Mouse (Mus musculus): ENCODE results near the gene Ubac2. TPM values are rescaled to one million over a fixed set of nuclear protein-coding genes. Genes with fewer than 3 reads are reported as not detected.

Gene Ubac2
- total RNA-seq, 2 experiments from 2014 or later, result 6.4 to 8.4 TPM

GRCm38 (mm10) chr14:121992395-121993280 is 114.2 kb downstream of the Ubac2 start:
- ATAC-seq (replicated peaks; ENCODE audit: low FRiP score, poor library complexity, severe bottlenecking), result no peak

DNA sequence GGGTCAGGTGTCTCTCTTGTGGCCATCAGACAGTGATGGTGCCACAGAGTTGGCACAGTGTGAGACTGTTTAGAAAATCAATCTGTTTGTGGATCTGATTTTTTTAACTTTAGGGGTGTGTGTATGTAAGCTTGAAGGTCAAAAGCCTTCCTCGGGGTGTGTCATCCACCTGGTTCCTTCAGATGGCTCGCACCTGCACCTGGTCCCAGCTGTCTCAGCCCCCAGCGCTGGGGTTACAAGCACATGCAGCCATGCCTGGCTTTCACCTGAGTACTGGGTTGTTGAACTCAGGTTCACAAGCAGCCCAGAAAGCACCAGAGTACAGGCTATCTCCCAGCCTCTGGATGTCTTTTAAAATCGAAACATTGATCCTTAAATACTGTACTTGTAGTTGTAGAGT is 115.2 kb downstream of the Ubac2 start:
- ATAC-seq (replicated peaks; ENCODE audit: low FRiP score, poor library complexity, severe bottlenecking), result no peak

DNA sequence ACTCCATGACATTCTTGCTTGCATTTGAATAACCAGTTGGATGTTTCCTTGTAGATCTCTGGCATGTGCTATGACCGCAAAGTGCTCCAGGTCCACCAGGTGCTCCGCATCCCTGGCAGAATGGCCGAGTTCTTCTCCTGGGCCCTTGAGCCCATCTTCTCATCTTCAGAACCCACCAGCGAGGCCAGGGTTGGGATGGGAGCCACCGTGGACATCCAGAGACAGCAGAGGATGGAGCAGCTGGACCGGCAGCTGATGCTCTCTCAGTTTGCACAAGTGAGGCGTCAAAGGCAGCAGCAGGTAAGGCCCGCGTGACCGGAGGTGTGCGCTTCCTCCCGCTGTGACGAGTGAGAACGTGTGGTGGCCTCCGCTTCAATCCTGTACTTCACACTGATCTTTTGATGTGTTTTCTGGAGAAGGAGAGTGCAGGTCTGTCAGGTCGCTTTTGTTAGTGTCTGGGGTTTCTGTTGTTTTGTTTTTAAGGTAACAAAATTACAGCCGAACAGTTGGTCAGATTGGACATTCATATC is 115.8 kb downstream of the Ubac2 start:
- no peak for ATAC-seq (replicated peaks; ENCODE audit: low FRiP score, poor library complexity, severe bottlenecking)

DNA sequence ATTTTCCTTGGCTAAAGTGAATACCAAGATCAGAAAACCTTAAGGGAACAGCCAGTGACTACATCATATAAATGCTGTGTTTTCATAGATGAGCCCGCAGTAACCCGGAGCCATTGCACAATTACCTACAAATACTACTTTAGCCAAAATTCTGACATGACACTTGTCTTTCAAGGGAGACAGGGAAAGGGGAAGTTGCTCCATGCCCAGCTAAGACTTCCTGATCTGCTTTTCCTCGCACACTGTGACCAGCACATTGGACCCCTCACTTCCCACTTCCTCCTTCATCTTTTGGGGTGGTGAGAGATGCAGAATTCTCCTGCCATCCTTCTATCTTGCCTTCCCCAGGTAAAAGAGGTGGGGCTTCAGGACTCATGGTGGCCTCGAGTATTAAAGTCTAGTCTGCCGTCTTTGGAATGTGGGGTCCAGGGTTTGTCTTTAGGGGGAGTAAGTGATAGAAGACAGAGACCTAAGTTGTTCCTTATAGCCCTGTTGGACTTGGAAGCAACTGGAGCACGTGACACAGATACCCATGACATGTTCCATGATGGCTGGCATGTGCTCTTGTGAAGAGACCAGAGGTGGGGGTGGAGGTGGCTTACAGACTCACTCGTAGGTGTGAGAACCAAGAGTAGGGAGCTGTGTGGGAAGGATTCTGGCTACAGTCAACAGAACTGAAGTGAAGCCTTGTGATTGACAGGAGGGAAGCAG is 116.6 kb downstream of the Ubac2 start:
- ATAC-seq (replicated peaks; ENCODE audit: low FRiP score, poor library complexity, severe bottlenecking), result no peak

- ATAC-seq (replicated peaks; ENCODE audit: low FRiP score, poor library complexity, severe bottlenecking), result no peak
Observed at GRCm38 (mm10) chr14:121995557-121995870, 117.1 kb downstream of the Ubac2 start.

- no peak for ATAC-seq (replicated peaks; ENCODE audit: low FRiP score, poor library complexity, severe bottlenecking)
Observed at GRCm38 (mm10) chr14:121996786-121997185, 118.4 kb downstream of the Ubac2 start.

- ATAC-seq (replicated peaks; ENCODE audit: low FRiP score, poor library complexity, severe bottlenecking), result no peak
Observed at GRCm38 (mm10) chr14:121999455-121999854, 121.0 kb downstream of the Ubac2 start.

GRCm38 (mm10) chr14:122000346-122001105 is 122.1 kb downstream of the Ubac2 start:
- ATAC-seq (replicated peaks; ENCODE audit: low FRiP score, poor library complexity, severe bottlenecking), result no peak

DNA sequence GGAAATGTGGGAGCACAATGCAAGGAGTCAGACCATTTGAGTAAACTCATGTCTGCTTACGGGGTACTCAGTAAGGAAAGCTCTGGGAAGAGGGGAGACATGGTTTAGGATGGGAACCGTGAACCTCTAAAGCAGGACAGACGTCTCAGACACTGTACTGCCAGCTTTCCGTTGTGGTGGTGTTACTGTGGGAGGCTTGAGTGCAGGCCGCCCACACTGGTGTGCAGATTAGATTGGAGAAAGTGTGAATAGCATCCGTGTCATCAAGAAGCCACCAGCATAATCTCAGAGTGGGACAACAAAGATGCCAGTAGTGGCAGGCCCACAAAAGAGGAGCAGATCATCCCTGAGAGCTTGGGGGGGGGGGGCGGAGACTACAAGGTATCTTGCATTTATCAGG is 123.8 kb downstream of the Ubac2 start:
- no peak for ATAC-seq (replicated peaks; ENCODE audit: low FRiP score, poor library complexity, severe bottlenecking)

DNA sequence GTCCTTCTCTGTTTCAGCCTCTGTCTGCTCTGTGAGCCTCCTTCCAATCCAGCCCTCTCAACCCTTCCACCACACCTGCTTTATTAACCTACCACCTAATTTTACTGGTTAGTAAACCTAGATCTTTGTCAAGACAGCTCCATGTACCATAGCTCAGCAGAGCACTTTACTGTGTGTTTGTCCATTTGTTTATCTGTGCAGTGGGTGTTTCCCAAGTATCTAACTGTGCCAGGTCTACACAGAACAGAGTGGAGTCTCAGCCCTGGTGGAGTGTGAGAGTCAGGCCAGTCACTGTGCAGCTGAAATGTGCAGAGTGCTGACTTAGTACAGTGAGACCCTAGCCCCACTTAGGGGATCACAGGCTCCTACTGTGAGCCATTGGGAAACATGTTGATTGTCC is 125.4 kb downstream of the Ubac2 start:
- ATAC-seq (replicated peaks; ENCODE audit: low FRiP score, poor library complexity, severe bottlenecking), result no peak

DNA sequence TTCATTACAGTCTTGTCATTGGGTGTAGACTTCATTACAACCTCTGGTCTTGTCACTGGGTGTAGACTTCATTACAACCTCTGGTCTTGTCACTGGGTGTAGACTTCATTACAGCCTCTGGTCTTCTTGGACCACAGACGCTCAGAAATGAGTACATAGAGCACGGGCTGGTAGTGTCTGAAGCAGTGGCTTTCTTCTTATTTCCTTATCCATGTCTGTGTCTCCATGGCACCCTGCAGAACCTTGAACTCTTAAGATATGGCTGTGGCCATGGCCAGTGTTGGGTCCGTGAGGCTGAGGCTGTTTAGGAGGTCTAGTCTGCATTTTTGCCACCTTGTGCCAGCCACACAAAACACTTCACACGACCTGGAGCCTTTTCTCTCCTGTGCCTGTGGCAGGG is 129.8 kb downstream of the Ubac2 start:
- no peak for ATAC-seq (replicated peaks; ENCODE audit: low FRiP score, poor library complexity, severe bottlenecking)

- no peak for ATAC-seq (replicated peaks; ENCODE audit: low FRiP score, poor library complexity, severe bottlenecking)
Observed at GRCm38 (mm10) chr14:122009502-122009901, 131.1 kb downstream of the Ubac2 start.

DNA sequence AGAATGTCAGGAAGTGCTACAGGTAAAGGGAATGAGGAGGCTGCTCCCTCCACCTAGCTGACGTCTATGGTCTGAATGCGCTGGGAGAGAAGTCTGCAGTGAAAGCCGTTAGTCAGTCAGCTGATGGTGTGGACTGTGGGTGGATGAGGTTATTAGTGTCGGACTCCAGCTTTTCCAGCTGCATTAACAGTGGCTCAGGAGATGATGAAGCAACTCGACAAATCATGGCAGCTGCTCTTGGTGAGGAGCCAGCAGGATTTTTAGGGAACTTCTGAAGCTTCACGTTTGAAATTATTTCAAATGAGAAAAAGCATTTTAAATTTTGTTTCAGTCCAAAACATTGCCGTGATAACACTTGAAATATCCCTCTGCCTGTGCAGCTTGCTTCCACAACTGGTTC is 131.9 kb downstream of the Ubac2 start:
- ATAC-seq (replicated peaks; ENCODE audit: low FRiP score, poor library complexity, severe bottlenecking), result no peak

DNA sequence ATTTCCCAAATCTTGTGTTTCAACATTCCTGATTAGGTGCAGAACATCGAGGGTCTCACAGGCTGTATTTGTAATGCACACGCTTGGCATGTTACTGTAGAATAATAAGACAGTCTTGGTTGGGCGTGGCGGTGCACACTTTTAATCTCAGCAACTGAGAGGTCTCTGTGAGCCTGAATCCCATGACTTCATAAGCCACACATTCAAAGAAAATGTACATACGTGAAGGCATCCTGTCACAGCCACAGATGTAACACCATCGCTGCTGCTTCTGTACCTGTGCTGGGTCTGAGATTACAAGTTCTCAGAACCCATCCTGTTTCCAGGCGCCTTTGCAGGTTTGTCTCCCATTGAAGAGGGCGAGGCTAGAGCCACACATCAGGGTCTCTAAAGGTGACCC is 133.3 kb downstream of the Ubac2 start:
- no peak for ATAC-seq (replicated peaks; ENCODE audit: low FRiP score, poor library complexity, severe bottlenecking)

GRCm38 (mm10) chr14:122012193-122012592 is 133.8 kb downstream of the Ubac2 start:
- no peak for ATAC-seq (replicated peaks; ENCODE audit: low FRiP score, poor library complexity, severe bottlenecking)

DNA sequence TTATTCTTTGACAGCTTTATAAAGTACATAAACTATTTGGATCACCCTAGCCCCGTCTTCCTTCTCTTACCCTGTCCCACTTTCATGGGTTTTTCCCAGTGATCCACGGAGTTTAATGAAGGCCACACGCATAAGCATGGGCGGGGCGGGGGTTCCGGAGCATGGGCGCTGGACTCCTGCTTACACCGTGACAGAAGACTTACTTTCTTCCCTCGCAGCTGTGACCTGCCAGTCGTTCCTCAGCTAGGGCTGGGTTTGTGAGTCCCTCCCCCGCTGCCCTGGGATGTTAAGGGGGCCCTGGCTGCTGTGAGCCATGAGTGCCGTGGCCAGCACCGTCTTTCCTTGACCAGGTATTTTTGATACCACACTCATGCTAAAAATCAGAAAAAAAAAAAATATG is 134.4 kb downstream of the Ubac2 start:
- no peak for ATAC-seq (replicated peaks; ENCODE audit: low FRiP score, poor library complexity, severe bottlenecking)

GRCm38 (mm10) chr14:122013417-122013951 is 135.1 kb downstream of the Ubac2 start:
- no peak for ATAC-seq (replicated peaks; ENCODE audit: low FRiP score, poor library complexity, severe bottlenecking)

DNA sequence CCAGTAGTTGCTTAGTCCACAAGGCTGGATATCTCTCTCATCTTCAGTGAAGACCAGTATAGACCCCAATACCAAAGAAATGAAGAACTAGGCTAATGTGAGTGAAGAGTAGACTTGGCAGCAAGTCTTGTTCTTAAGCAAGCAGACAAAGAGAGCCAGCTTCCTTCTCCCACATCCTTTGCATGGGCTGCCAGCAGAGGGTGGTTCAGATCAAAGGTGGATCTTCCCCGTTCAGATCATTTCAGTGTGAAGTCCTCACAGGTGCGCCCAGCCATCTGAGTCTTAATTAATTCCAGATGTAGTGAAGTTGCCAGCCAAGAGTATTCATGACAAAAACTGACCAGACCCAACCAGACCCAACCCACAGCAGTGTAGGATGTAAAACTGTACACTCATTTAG is 139.5 kb downstream of the Ubac2 start:
- ATAC-seq (replicated peaks; ENCODE audit: low FRiP score, poor library complexity, severe bottlenecking), result no peak

DNA sequence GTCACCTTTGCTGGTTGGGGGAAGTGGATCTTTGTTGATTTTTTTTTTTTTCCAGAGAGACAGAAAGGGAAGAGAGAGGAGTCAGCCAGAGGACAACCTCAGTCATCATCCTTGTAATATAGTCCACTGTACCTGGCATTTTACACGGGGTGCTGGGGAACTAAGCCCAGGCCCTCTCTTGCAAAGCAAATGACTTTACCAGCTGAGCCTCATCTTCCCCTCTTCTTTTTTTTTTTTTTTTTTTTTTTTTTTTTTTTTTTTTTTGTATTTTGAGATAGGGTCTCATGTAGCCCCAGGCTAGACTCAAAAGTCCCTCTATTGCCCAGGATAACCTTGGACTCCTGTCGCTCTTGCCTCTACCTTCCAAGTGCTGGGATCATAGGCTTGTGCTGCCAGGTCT is 141.0 kb downstream of the Ubac2 start:
- ATAC-seq (replicated peaks; ENCODE audit: low FRiP score, poor library complexity, severe bottlenecking), result no peak

DNA sequence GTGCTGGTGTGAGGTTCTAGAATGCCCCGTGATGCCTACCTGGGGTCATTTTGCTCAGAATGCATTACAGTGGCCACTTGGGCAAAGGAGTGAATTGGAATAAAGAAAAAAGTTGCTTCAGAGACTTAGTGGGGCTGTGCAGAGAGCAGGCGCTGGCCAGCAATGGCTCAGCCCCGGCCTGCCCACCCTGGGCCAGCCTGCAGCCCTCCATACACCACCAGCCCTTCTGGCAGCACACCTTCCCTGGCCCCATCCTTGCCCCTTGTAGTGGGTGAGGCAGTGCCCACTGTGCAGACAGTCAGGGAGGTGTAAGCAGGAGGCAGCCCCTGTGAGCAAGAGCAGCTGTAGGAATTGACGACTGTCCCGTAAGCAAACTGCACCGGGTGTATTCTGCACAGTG is 142.1 kb downstream of the Ubac2 start:
- ATAC-seq (replicated peaks; ENCODE audit: low FRiP score, poor library complexity, severe bottlenecking), result no peak
